Mouse (Mus musculus) brain, adult 2 months (tissue): ENCODE results near the gene Tgm7.
"Not testable (repeated sequence)": the region's sequence is repeated elsewhere in the genome, so short reads cannot be mapped to it uniquely, and the experiment has no call there.

Source experiments
- DNase-seq: peaks from one replicate; pipeline ENCODE4 v3.0.0; 2011; ENCODE audit warnings: low read depth, low spot score

Tgm7 gene

DNA sequence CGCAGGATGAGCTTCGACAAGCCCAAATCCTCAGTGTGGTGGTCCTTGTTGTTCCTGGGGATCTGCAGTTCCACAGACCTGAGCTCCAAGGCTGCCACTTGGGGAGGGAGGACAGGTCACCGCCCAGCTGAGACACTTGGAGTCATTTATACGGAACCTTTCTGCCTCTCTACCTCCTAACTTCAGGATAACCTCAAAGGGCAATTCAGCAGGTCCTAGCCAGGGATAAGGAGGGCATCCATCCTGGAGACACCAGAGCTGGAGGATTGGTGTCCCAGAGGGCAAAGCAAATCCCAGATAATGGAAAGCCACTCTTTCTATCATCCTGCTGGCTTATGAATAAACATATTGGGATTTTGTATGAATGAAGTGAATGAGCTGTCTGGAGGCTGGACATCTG lies at the start of gene Tgm7:
Gene Tgm7 (minus strand): TSS at position 101 of the 400 bp plus-strand sequence.
- DNase-seq: no peak

- no peak for DNase-seq
These were observed 43.5 kb upstream of the Tgm7 start for GRCm38 (mm10) chr2:121153100-121153499.

DNA sequence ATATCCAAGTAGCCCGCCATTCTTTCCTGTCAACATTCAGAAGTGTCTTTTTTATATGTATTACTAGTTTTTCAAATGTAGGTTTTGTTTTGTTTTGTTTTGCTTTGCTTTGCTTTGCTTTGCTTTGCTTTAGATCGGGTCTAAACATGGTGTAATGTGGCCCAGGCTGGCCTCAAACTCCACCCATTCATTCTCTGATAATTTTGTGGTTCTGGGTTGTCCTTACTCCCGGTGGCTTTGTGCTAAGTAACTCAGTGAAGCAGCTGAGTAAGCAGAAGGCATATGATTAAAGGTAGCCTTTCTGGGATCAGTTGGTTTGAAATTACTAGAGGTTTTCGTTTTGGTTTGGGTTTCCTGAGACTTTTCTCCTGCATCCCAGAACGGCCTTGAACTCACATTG lies 40.1 kb upstream of the Tgm7 start:
- DNase-seq: no peak

DNA sequence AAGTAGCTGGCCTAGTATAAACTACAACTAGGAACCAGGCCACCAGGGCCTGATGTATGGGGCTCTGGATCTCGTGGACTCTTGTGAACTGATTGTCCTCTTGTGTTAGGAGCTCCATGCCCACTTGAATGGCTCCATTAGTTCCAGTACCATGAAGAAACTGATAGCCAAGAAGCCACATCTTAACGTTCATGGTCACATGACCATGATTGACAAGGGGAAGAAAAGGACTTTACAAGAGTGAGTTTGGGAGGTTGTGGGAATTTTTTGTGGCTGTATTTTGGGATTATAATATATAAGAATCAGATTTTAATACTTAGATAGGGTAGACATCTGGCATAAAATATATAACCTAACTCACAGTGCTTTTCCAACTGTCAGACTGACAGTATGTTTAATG lies 32.8 kb upstream of the Tgm7 start:
- DNase-seq: no peak

GRCm38 (mm10) chr2:121141216-121142035 lies 31.8 kb upstream of the Tgm7 start:
- DNase-seq: peak; percentile 6

GRCm38 (mm10) chr2:121140018-121140882 lies 30.7 kb upstream of the Tgm7 start, which contains the start of the genes Adal and Lcmt2:
Gene Adal (plus strand): TSS chr2:121140428.
Gene Lcmt2 (minus strand): TSS chr2:121140653.
- DNase-seq: peak; percentile 97

DNA sequence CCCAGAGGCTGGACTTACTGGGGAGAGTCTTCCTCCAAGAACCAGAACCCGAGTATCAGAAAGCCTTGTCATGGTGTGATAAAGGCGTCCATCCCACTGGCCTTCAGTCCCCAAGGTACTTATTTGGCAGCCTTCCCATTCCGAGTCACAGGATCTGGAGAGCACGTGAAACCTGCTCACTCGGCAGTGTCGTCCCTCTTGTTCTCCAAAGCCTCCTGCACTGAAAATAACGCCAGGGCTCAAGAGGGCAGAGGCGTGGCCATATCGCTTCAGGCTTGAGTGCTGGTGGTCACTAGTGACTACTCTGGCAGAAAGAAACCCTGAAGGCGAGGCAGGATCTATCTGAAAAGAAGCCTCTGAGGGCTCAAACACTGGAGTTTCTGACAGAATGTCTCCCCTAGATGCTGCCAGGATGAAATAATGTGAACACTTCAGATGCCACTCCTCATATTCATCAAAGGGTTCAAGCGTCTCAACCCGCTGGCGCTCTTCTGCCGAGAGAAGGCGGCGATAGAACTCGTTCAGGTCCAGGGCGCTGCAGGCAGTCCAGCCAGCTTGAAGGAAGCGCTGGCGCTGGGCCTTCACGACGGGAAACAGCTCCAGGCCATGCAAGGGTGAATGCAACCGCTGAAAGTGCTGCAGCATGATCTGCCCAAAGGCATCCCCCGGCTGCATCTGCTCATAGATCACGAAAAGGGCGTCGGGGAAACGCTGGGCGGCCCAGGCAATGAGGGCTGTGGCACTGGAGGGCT lies 29.8 kb upstream of the Tgm7 start:
- DNase-seq: peak; percentile 68

DNA sequence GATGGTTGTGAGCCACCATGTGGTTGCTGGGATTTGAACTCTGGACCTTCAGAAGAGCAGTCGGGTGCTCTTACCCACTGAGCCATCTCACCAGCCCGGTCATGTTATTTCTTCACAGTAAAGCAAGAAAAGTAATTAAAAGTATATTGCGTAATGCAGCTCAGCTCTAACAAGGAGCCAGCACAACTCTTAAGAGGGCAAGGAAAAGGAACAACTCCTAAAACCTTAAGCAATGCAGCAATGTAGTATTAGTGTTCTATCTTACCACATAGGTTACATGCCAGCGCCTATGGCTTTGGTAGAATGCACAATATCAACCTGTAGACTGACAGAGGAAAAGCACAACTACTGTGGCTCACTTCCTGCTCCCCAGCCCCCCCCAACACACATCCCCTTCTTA lies 27.8 kb upstream of the Tgm7 start:
- no peak for DNase-seq

GRCm38 (mm10) chr2:121132822-121133221 lies 23.2 kb upstream of the Tgm7 start:
- no peak for DNase-seq

GRCm38 (mm10) chr2:121128865-121129620 lies 19.4 kb upstream of the Tgm7 start:
- no peak for DNase-seq

GRCm38 (mm10) chr2:121127536-121127935 lies 17.9 kb upstream of the Tgm7 start:
- no peak for DNase-seq

GRCm38 (mm10) chr2:121126302-121126701 lies 16.7 kb upstream of the Tgm7 start:
- DNase-seq: not testable (repeated sequence)

- DNase-seq: no peak
These were observed 9.7 kb upstream of the Tgm7 start for GRCm38 (mm10) chr2:121119260-121119659.

GRCm38 (mm10) chr2:121115418-121115817 lies 5.8 kb upstream of the Tgm7 start:
- no peak for DNase-seq

GRCm38 (mm10) chr2:121105940-121106339 lies 3.7 kb downstream of the Tgm7 start:
- DNase-seq: no peak

- DNase-seq: peak; percentile 93
These were observed 7.5 kb downstream of the Tgm7 start for GRCm38 (mm10) chr2:121102051-121102450.

GRCm38 (mm10) chr2:121089751-121090150 lies 19.8 kb downstream of the Tgm7 start:
- DNase-seq: no peak

DNA sequence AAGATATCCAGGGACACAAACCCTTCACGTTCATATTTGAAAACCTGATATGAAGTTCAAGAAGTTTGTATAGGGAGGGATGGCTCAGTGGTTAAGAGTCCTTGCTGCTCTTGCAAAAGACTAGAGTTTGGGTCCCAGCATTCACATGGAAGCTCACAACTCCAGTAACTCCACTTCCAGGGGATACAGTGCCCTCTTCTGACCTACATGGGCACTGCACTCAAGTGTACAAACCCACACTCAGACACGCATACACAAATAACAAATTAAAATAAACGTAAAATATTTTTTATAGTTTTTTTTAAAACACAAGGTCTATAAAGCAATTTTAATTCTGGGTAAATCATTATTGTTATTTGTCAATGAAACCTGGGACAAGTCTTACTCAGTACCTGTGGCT lies 21.1 kb downstream of the Tgm7 start:
- DNase-seq: no peak

DNA sequence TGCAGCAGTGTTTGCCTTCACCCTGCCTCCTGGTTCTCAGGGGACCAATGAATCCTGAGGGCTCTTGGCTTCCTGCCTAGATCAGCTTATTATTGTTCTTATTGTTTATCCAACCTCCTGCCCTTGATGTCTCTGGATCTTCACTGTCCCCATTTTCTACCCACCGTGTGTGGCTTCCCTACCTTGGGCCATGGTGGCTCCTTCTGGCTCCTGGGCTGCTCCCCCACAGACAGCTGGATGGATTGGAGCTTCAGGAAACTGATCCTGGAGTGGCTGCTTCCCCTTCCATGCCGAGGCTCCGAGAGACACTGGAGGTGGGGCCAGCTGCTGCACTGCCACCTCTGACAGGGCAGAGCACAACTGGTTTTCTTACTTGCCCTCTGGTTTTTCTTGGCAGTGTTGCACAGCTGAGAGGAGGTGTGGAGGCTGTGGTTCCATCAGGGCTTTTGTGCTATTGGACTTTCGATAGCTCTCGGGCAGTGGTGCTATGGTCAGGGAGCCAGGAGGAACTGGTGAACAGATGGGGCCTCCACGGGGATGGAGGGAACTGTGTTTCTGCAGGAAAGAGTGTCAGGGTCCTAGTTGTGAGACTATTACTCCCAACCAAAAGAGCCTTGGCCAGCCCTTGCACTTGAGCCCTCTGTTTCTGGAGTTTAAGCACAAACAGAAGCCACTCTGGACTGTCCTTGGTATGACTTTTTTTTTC lies 24.0 kb downstream of the Tgm7 start, which contains the start of gene Tgm5:
Gene Tgm5 (minus strand): TSS at position 362 of the 706 bp plus-strand sequence.
- peak; percentile 64 for DNase-seq

DNA sequence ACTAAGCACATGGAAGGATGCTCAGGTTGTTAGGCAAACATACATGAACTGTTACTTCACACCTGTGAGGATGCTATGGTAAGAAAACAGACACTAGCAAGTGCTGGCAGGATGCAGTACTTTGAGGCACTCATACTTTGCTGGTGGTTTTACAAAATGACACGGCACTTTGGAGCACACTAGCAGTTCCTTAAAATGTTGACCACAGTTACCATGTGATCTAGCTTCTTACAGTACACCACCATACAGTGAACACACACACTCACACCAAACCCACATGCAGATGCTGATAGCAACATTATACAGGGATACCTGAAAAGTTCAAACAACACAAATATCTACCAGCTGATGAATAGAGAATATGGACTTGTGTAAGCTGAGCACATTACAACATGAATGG lies 27.0 kb downstream of the Tgm7 start:
- no peak for DNase-seq
